8 mouse cellular contexts compared by ENCODE assay signal in the genomic region with DNA sequence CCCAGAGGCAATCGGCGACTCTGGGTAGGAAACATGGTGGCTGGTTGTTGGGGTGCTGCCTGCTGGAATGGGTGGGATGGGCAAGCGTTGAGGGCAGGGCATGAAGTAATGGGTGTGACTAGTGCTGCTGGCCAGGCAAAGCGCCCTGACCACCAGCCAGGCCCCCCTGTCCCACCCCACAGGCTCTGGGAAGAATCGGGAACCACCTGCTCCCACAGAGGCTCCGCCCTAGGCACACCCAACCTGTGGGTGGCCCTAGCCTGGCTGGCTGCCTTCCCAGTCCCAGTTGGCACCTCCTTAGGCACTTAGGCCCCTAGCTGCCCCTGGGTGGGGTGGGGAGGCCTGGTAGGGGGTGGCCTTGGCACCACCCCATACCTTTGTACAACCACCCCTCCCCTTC. TPM values are rescaled to one million over a fixed set of nuclear protein-coding genes. Genes with fewer than 3 reads are reported as not detected.
DNase-seq lines count a peak whose midpoint lies in the region; TF ChIP-seq lines count a peak whose summit lies in the region.

No protein-coding gene starts in this region.

- peak overlapping the region; percentile 50 for H3K27ac ChIP-seq in bone marrow, adult 2 months (ENCODE audit: control insufficient read depth, insufficient read depth, low read depth, low read length, poor library complexity)

- 51% methylated on average over 6 of the region's 6 CpGs for WGBS in bone marrow, adult 2 months

- peaks cover 4% of the 10 kb centered on the region; the same call in 1 of the 2 replicates for H3K4me1 ChIP-seq in bone marrow, adult 2 months (ENCODE audit: control insufficient read depth, insufficient read depth, low read length)

- H3K4me3 ChIP-seq in bone marrow, adult 2 months (replicated peaks; ENCODE audit: control insufficient read depth, low read depth, low read length): no peak overlapping the region

- TF ChIP-seq CTCF in bone marrow, adult 2 months (IDR thresholded peaks at IDR 0.05; ENCODE audit: control insufficient read depth, insufficient read depth, low read length): no peak

- DNase-seq in heart, adult 11 months: peak; percentile 98
- DNase-seq in heart, adult 8-10 months (ENCODE audit: low spot score): no peak
- peak; percentile 75 to 80 for DNase-seq in heart, adult 18-20 months
- peak; percentile 84 for DNase-seq in kidney, adult 11 months
- peak; percentile 83 to 89 for DNase-seq in lung, adult 18-20 months
- DNase-seq in frontal cortex, postnatal 25 days (ENCODE audit: low spot score in 2 of 2): no peak
- DNase-seq in layer of hippocampus, adult 8-10 months (ENCODE audit: low spot score in 2 of 2): no peak

- no peak for TF ChIP-seq POLR2A in bone marrow, adult 2 months (IDR thresholded peaks at IDR 0.05; ENCODE audit: borderline replicate concordance, control insufficient read depth, low read depth, low read length)

RNA-seq across cellular contexts. Expression of a gene that starts 2.2 kb away (rescaled TPM):
- total RNA-seq in heart, adult 8-10 months (2022): 100 to 1,000 TPM in 1 of 4 experiments, 10 to 100 TPM in 3; 83.9 to 111 (median 91.0) TPM
- 36.0 and 53.2 TPM in 2 replicates for polyA plus RNA-seq in bone marrow, adult 2 months (2011; ENCODE audit: insufficient read depth, insufficient read length, low replicate concordance, missing spikeins)
- 100 to 1,000 TPM; 117 to 125 TPM for total RNA-seq in heart, adult 18-20 months (2021)
- 10 to 100 TPM; 47.2 to 63.6 (median 58.0) TPM for total RNA-seq in layer of hippocampus, adult 8-10 months (2022)

RNA-seq across cellular contexts. Expression of a gene that starts 5.3 kb away (rescaled TPM):
- 1 to 10 TPM; 3.8 to 6.1 (median 4.6) TPM for total RNA-seq in heart, adult 8-10 months (2022)
- 3.4 and 3.7 TPM in 2 replicates for polyA plus RNA-seq in bone marrow, adult 2 months (2011; ENCODE audit: insufficient read depth, insufficient read length, low replicate concordance, missing spikeins)
- 1 to 10 TPM; 2.7 to 3.1 TPM for total RNA-seq in heart, adult 18-20 months (2021)
- total RNA-seq in layer of hippocampus, adult 8-10 months (2022): 100 to 1,000 TPM; 295 to 345 (median 308) TPM

RNA-seq across cellular contexts. Expression of a gene that starts 7.5 kb away (rescaled TPM):
- 1,000 to 10,000 TPM; 1,050 to 1,135 (median 1,101) TPM for total RNA-seq in heart, adult 8-10 months (2022)
- polyA plus RNA-seq in bone marrow, adult 2 months (2011; ENCODE audit: insufficient read depth, insufficient read length, low replicate concordance, missing spikeins): 131 and 178 TPM in 2 replicates
- 1,000 to 10,000 TPM; 1,096 to 1,108 TPM for total RNA-seq in heart, adult 18-20 months (2021)
- total RNA-seq in layer of hippocampus, adult 8-10 months (2022): 100 to 1,000 TPM; 315 to 328 (median 323) TPM

RNA-seq across cellular contexts. Expression of a gene that starts 19.9 kb away (rescaled TPM):
- 10 to 100 TPM; 34.7 to 69.7 (median 51.6) TPM for total RNA-seq in heart, adult 8-10 months (2022)
- 200 and 277 TPM in 2 replicates for polyA plus RNA-seq in bone marrow, adult 2 months (2011; ENCODE audit: insufficient read depth, insufficient read length, low replicate concordance, missing spikeins)
- 10 to 100 TPM; 46.3 to 54.9 TPM for total RNA-seq in heart, adult 18-20 months (2021)
- 100 to 1,000 TPM in 2 of 4 experiments, 10 to 100 TPM in 2; 75.7 to 148 (median 96.4) TPM for total RNA-seq in layer of hippocampus, adult 8-10 months (2022)

RNA-seq across cellular contexts. Expression of a gene that starts 26.8 kb away (rescaled TPM):
- 1 to 10 TPM; 4.9 to 7.7 (median 5.9) TPM for total RNA-seq in heart, adult 8-10 months (2022)
- 8.8 and 23.7 TPM in 2 replicates for polyA plus RNA-seq in bone marrow, adult 2 months (2011; ENCODE audit: insufficient read depth, insufficient read length, low replicate concordance, missing spikeins)
- total RNA-seq in heart, adult 18-20 months (2021): 1 to 10 TPM; 4.2 to 5.7 TPM
- 1 to 10 TPM; 1.8 to 9.0 (median 6.2) TPM for total RNA-seq in layer of hippocampus, adult 8-10 months (2022)

Comparison
In these comparisons a context has a peak if more than half of its experiments do, and no peak if none do; other contexts are left out.
1. DNase-seq: peak in heart, adult 11 months (single experiment), heart, adult 18-20 months (2 of 2), kidney, adult 11 months (single experiment) and lung, adult 18-20 months (2 of 2); none in heart, adult 8-10 months (single experiment), frontal cortex, postnatal 25 days (0 of 2) and layer of hippocampus, adult 8-10 months (0 of 2).
2. RNA of a gene that starts 5.3 kb away (total RNA-seq): 295 to 345 TPM in layer of hippocampus, adult 8-10 months; 3.8 to 6.1 TPM in heart, adult 8-10 months and 2.7 to 3.1 TPM in heart, adult 18-20 months; every median in the first group is over 10 times any median in the second.